In genomic region chr6:127146322-127146947, GRCm38 (mm10) we compare ENCODE assay signal across 19 mouse cellular contexts. TPM values are rescaled to one million over a fixed set of nuclear protein-coding genes. Genes with fewer than 3 reads are reported as not detected.
DNase-seq lines count a peak whose midpoint lies in the region; ATAC-seq and TF ChIP-seq lines count a peak whose summit lies in the region.
"Had no signal": no experiment of that assay in that cellular context is flagged by ENCODE, and none has a peak within 500 bp of the region (broad histone marks: within the 10 kb centered on the region; RNA-seq: fewer than 3 reads in every experiment).

No protein-coding gene starts in this region.

- H3K4me2 ChIP-seq in limb, embryonic 13.5 days (replicated peaks): peak overlapping the region; percentile 27
- peak overlapping the region; percentile 31; the same call in 1 of the 2 replicates for H3K4me2 ChIP-seq in intestine, embryonic 15.5 days (replicated peaks)
- H3K4me2 ChIP-seq: heart, embryonic 11.5 days had no signal

- no peak overlapping the region for H3K4me3 ChIP-seq in gastrocnemius, adult 2 months
- 0 out of 2 replicates have a peak overlapping the region, but pooled peaks have one; percentile 5 for H3K4me3 ChIP-seq in limb, embryonic 13.5 days
- H3K4me3 ChIP-seq in limb, embryonic 10.5 days: no peak overlapping the region
- no peak overlapping the region for H3K4me3 ChIP-seq in MEL (ENCODE audit: control insufficient read depth in 1 of 2, insufficient read depth in 1 of 2, low read depth in 2 of 2, low read length in 2 of 2)
- H3K4me3 ChIP-seq in intestine, embryonic 15.5 days (replicated peaks): no peak overlapping the region
- H3K4me3 ChIP-seq: erythroblast, embryonic 14.5 days; hindbrain, embryonic 10.5 days had no signal

- H3K79me2 ChIP-seq in MEL (ENCODE audit: control insufficient read depth, insufficient read depth, low read length, poor library complexity): peaks cover 33% of the 10 kb centered on the region

- peak overlapping the region; percentile 54; the same call in 1 of the 2 replicates for H3K9ac ChIP-seq in limb, embryonic 13.5 days
- peak overlapping the region; percentile 8 for H3K9ac ChIP-seq in MEL (ENCODE audit: control insufficient read depth, low read depth, low read length, poor library complexity, severe bottlenecking)
- H3K9ac ChIP-seq in intestine, embryonic 15.5 days: no peak overlapping the region

- peaks cover 60% of the 10 kb centered on the region for H3K4me1 ChIP-seq in limb, embryonic 13.5 days
- H3K4me1 ChIP-seq in limb, embryonic 10.5 days: peaks cover 59% of the 10 kb centered on the region
- peaks cover 24 to 56% of the 10 kb centered on the region in 2 experiments for H3K4me1 ChIP-seq in MEL (ENCODE audit: control insufficient read depth in 1 of 2, insufficient read depth in 2 of 2, low read length in 2 of 2)
- peaks cover 52% of the 10 kb centered on the region for H3K4me1 ChIP-seq in intestine, embryonic 15.5 days (replicated peaks)

- TF ChIP-seq EP300 in MEL (IDR thresholded peaks at IDR 0.05; ENCODE audit: low read depth in 1 of 2, low read length in 2 of 2): no peak

- peaks cover 55% of the 10 kb centered on the region for H3K36me3 ChIP-seq in limb, embryonic 13.5 days
- peaks cover 71% of the 10 kb centered on the region for H3K36me3 ChIP-seq in limb, embryonic 10.5 days
- H3K36me3 ChIP-seq in MEL (ENCODE audit: control insufficient read depth in 1 of 2, insufficient read depth in 2 of 2, low read length in 2 of 2): peaks cover 6 to 62% of the 10 kb centered on the region in 2 experiments
- H3K36me3 ChIP-seq in intestine, embryonic 15.5 days: peaks cover 15% of the 10 kb centered on the region

- TF ChIP-seq RAD21 in MEL (IDR thresholded peaks at IDR 0.05; ENCODE audit: low read depth, low read length): no peak

- H3K27ac ChIP-seq in gastrocnemius, adult 2 months: no peak overlapping the region
- no peak overlapping the region for H3K27ac ChIP-seq in limb, embryonic 13.5 days
- no peak overlapping the region for H3K27ac ChIP-seq in limb, embryonic 10.5 days
- peak overlapping the region; percentile 34 for H3K27ac ChIP-seq in MEL (ENCODE audit: control insufficient read depth, low read depth, low read length)
- H3K27ac ChIP-seq in intestine, embryonic 15.5 days: peak overlapping the region; percentile 65
- H3K27ac ChIP-seq: hindbrain, embryonic 10.5 days had no signal

- 90% methylated on average over 3 of the region's 3 CpGs for WGBS in limb, embryonic 13.5 days
- WGBS in limb, embryonic 10.5 days: 88% methylated on average over 3 of the region's 3 CpGs
- WGBS in intestine, embryonic 15.5 days: 83% methylated on average over 3 of the region's 3 CpGs

- no peaks in the 10 kb centered on the region for H3K27me3 ChIP-seq in limb, embryonic 13.5 days
- no peaks in the 10 kb centered on the region for H3K27me3 ChIP-seq in limb, embryonic 10.5 days (ENCODE audit: low read depth, poor library complexity, severe bottlenecking)
- no peaks in the 10 kb centered on the region for H3K27me3 ChIP-seq in MEL (ENCODE audit: control insufficient read depth in 1 of 2, insufficient read depth in 2 of 2, low read length in 2 of 2)
- H3K27me3 ChIP-seq in intestine, embryonic 15.5 days (replicated peaks): no peaks in the 10 kb centered on the region

- intact Hi-C loops in gastrocnemius, adult 2 months (cut with DNase I): loop anchor here (5.0 kb wide), 1 partner anchor 121 kb away; no protein-coding TSS in a partner anchor

- ATAC-seq in limb, embryonic 13.5 days (ENCODE audit: low FRiP score, low read depth): no peak
- ATAC-seq in intestine, embryonic 15.5 days: no peak

- TF ChIP-seq POLR2A in MEL (IDR thresholded peaks at IDR 0.05; ENCODE audit: control insufficient read depth in 1 of 2, insufficient read depth in 1 of 2, low read depth in 1 of 2, low read length in 2 of 2, poor library complexity in 1 of 2): 0 out of 4 replicates have a peak, but pooled peaks of 1 of the 2 experiments have one; percentile 36

- DNase-seq in gastrocnemius, adult 2 months: peak; percentile 58
- no peak for DNase-seq in gastrocnemius, postnatal 10 days
- no peak for DNase-seq in limb, embryonic 10.5 days (ENCODE audit: low spot score)
- DNase-seq in MEL (ENCODE audit: low read depth, low spot score): no peak
- no peak for DNase-seq in embryo, embryonic 11 days
- DNase-seq in thymus, postnatal 4 days: no peak
- DNase-seq: adrenal gland, postnatal 25 days; cerebellum, adult 11 months; cerebellum, postnatal 25 days; kidney, postnatal 36 days; left cerebral cortex, postnatal 4 days; lung, adult 2 months; retina, postnatal 1 day; right cerebral cortex, postnatal 4 days had no signal

- no peaks in the 10 kb centered on the region for H3K9me3 ChIP-seq in limb, embryonic 13.5 days
- H3K9me3 ChIP-seq in limb, embryonic 10.5 days (replicated peaks): no peaks in the 10 kb centered on the region
- H3K9me3 ChIP-seq in MEL (replicated peaks; ENCODE audit: insufficient read depth, low read length): no peaks in the 10 kb centered on the region
- H3K9me3 ChIP-seq in intestine, embryonic 15.5 days: no peaks in the 10 kb centered on the region
- H3K9me3 ChIP-seq: hindbrain, embryonic 10.5 days had no signal

- no peak for TF ChIP-seq CTCF in gastrocnemius, adult 2 months (IDR thresholded peaks at IDR 0.05)
- no peak for TF ChIP-seq CTCF in MEL (IDR thresholded peaks at IDR 0.05 in 2 of 3, conservative IDR thresholded peaks at IDR 0.05 in 1 of 3; ENCODE audit: control insufficient read depth in 1 of 3, insufficient read depth in 1 of 3, low read depth in 2 of 3, low read length in 3 of 3, poor library complexity in 1 of 3, severe bottlenecking in 1 of 3)

TF ChIP-seq in MEL, 35 proteins besides CTCF, POLR2A, EP300 and RAD21:
- TF ChIP-seq USF2 (IDR thresholded peaks at IDR 0.05; ENCODE audit: borderline replicate concordance in 1 of 2, insufficient read depth in 1 of 2, low read depth in 1 of 2, low read length in 2 of 2) (no peak), MEF2A (IDR thresholded peaks at IDR 0.05; ENCODE audit: extremely low read depth, insufficient replicate concordance, low read depth, low read length, poor library complexity, severe bottlenecking) (no peak), SIN3A (IDR thresholded peaks at IDR 0.05; ENCODE audit: low read length) (0 out of 2 replicates have a peak, but pooled peaks have one; percentile 19)

RNA-seq across cellular contexts. Expression of gene Ccnd2, which starts 5.6 kb away (rescaled TPM):
- total RNA-seq in gastrocnemius, adult 2 months (2021): 10 to 100 TPM in 1 of 2 experiments, 1 to 10 TPM in 1; 6.9 to 16.6 TPM
- total RNA-seq in gastrocnemius, postnatal 10 days (2021): 10 to 100 TPM; 33.2 to 52.1 TPM
- polyA plus RNA-seq in limb, embryonic 13.5 days (2015; fragmentation: Nextera tagmentation; extraction: Ambion mirVana): 1,475 and 1,588 TPM in 2 replicates
- polyA plus RNA-seq in limb, embryonic 10.5 days (2016; fragmentation: Nextera tagmentation; extraction: Ambion mirVana): 609 and 799 TPM in 2 replicates
- total RNA-seq in MEL (2012; rRNA removed): 62.3 and 67.3 TPM in 2 replicates
- 100 to 1,000 TPM; 198 to 407 TPM for polyA plus RNA-seq in MEL (2012; ENCODE audit: insufficient read depth in 1 of 2, insufficient read length in 2 of 2, low read depth in 1 of 2, low replicate concordance in 2 of 2, missing spikeins in 1 of 2)
- 881 and 991 TPM in 2 replicates for polyA plus RNA-seq in intestine, embryonic 15.5 days (2015; fragmentation: Nextera tagmentation; extraction: Ambion mirVana)

RNA-seq across cellular contexts. Expression of gene Tigar, which starts 37.1 kb away (rescaled TPM):
- total RNA-seq in gastrocnemius, adult 2 months (2021): 100 to 1,000 TPM in 1 of 2 experiments, 10 to 100 TPM in 1; 76.6 to 103 TPM
- total RNA-seq in gastrocnemius, postnatal 10 days (2021): 1 to 10 TPM; 8.3 to 8.9 TPM
- 3.1 and 3.6 TPM in 2 replicates for polyA plus RNA-seq in limb, embryonic 13.5 days (2015; fragmentation: Nextera tagmentation; extraction: Ambion mirVana)
- polyA plus RNA-seq in limb, embryonic 10.5 days (2016; fragmentation: Nextera tagmentation; extraction: Ambion mirVana): 4.7 and 5.1 TPM in 2 replicates
- 3.2 and 3.8 TPM in 2 replicates for total RNA-seq in MEL (2012; rRNA removed)
- 1 to 10 TPM in 1 of 2 experiments, not detected in 1; 5.6 TPM for polyA plus RNA-seq in MEL (2012; ENCODE audit: insufficient read depth in 1 of 2, insufficient read length in 2 of 2, low read depth in 1 of 2, low replicate concordance in 2 of 2, missing spikeins in 1 of 2)
- 5.6 and 7.3 TPM in 2 replicates for polyA plus RNA-seq in intestine, embryonic 15.5 days (2015; fragmentation: Nextera tagmentation; extraction: Ambion mirVana)
- polyA plus RNA-seq: erythroblast, embryonic 14.5 days had no signal

Comparison
In these comparisons a context has a peak if more than half of its experiments do, and no peak if none do; other contexts are left out.
1. H3K27ac ChIP-seq: peak in MEL (single experiment) and intestine, embryonic 15.5 days (single experiment); none in gastrocnemius, adult 2 months (single experiment), limb, embryonic 13.5 days (single experiment) and limb, embryonic 10.5 days (single experiment).